Mouse (Mus musculus) neural tube, embryonic 15.5 days (tissue): ENCODE measurements around the gene Mllt3. TPM values are rescaled to one million over a fixed set of nuclear protein-coding genes. Genes with fewer than 3 reads are reported as not detected.
A peak's percentile ranks its signal among the peaks of the same experiment; 100 is the strongest.

Experiments
- ATAC-seq: fragments of 200-750 bp; cut with Nextera tagmentation; 2 replicates; pipeline ENCODE4 v1.8.0; 2017; ENCODE audit warnings: mild to moderate bottlenecking, moderate TSS enrichment, moderate library complexity; ENCODE audit not compliant: low FRiP score
- H3K27ac ChIP-seq: fragments of 300-500 bp; sonication (generic); replicated peaks from 2 replicates; pipeline ENCODE4 v1.5.1; 2015; ENCODE audit warnings: mild to moderate bottlenecking, inconsistent platforms
- H3K27me3 ChIP-seq: fragments of 300-500 bp; sonication (generic); replicated peaks from 2 replicates; pipeline ENCODE4 v1.6.1; 2015; ENCODE audit warnings: inconsistent platforms
- H3K36me3 ChIP-seq: fragments of 300-500 bp; sonication (generic); 2 replicates; pipeline ENCODE4 v1.6.1; 2015; ENCODE audit warnings: inconsistent platforms
- H3K4me1 ChIP-seq: fragments of 300-500 bp; sonication (generic); 2 replicates; pipeline ENCODE4 v1.6.1; 2015; ENCODE audit warnings: inconsistent platforms
- H3K4me2 ChIP-seq: fragments of 300-500 bp; sonication (generic); 2 replicates; pipeline ENCODE4 v1.6.1; 2015; ENCODE audit warnings: inconsistent platforms, mild to moderate bottlenecking, moderate library complexity
- H3K4me3 ChIP-seq: fragments of 300-500 bp; sonication (generic); replicated peaks from 2 replicates; pipeline ENCODE4 v1.5.1; 2015; ENCODE audit warnings: mild to moderate bottlenecking, inconsistent platforms
- H3K9ac ChIP-seq: fragments of 300-500 bp; sonication (generic); replicated peaks from 2 replicates; pipeline ENCODE4 v1.6.1; 2015; ENCODE audit warnings: mild to moderate bottlenecking, inconsistent platforms
- H3K9me3 ChIP-seq: fragments of 300-500 bp; sonication (generic); replicated peaks from 2 replicates; pipeline ENCODE4 v1.6.1; 2016; ENCODE audit warnings: inconsistent platforms
- WGBS: fragments of 180-500 bp; shearing (Covaris S2); methylation state at CpG from one replicate; pipeline ENCODE4 v1.1.7; 2015; ENCODE audit warnings: mixed read lengths; 5-methylcytosine and 5-hydroxymethylcytosine counted together
- polyA plus RNA-seq: library from polyadenylated mRNA; unstranded; fragments of >200 nt; fragmentation: Nextera tagmentation; extraction: Ambion mirVana; gene quantifications from 2 replicates; pipeline ENCODE4 v1.2.1, GENCODE M21; 2015

Mllt3 gene
- polyA plus RNA-seq, 1 experiment from 2014 or later: 69.0 TPM

- H3K4me3 ChIP-seq: peak overlapping the region; percentile 78
- H3K9me3 ChIP-seq: no peaks in the 10 kb centered on the region
- ATAC-seq: peak; percentile 75
- peaks cover 47% of the 10 kb centered on the region for H3K4me1 ChIP-seq
- H3K9ac ChIP-seq: peak overlapping the region; percentile 84
- WGBS: 2% methylated on average over 63 of the region's 100 CpGs
- peak overlapping the region; percentile 93 for H3K4me2 ChIP-seq
- peaks cover 5% of the 10 kb centered on the region for H3K27me3 ChIP-seq
- 0 out of 2 replicates have a peak, but pooled peaks cover 6% of the 10 kb centered on the region for H3K36me3 ChIP-seq
- H3K27ac ChIP-seq: peak overlapping the region; percentile 97
These were observed 739 bp downstream of the Mllt3 start for GRCm38 (mm10) chr4:88032151-88033098.

- peak overlapping the region; percentile 93 for H3K4me2 ChIP-seq
- 0 out of 2 replicates have a peak, but pooled peaks cover 6% of the 10 kb centered on the region for H3K36me3 ChIP-seq
- peaks cover 50% of the 10 kb centered on the region for H3K4me1 ChIP-seq
- H3K27me3 ChIP-seq: peaks cover 5% of the 10 kb centered on the region
- under 1% methylated on average over 78 of the region's 84 CpGs for WGBS
- ATAC-seq: peak; percentile 22; the same call in 1 of the 2 replicates
- H3K9me3 ChIP-seq: no peaks in the 10 kb centered on the region
- H3K27ac ChIP-seq: peak overlapping the region; percentile 97
- peak overlapping the region; percentile 84 for H3K9ac ChIP-seq
- H3K4me3 ChIP-seq: peak overlapping the region; percentile 78
These were observed 1.7 kb downstream of the Mllt3 start for GRCm38 (mm10) chr4:88031211-88032150.

- no peak overlapping the region for H3K4me3 ChIP-seq
- peaks cover 13% of the 10 kb centered on the region for H3K4me1 ChIP-seq
- peaks cover 5% of the 10 kb centered on the region; the same call in 1 of the 2 replicates for H3K36me3 ChIP-seq
- whole genome bisulfite sequencing: 85% methylated on average over 5 of the region's 5 CpGs
- H3K27ac ChIP-seq: no peak overlapping the region
- ATAC-seq: no peak
- no peaks in the 10 kb centered on the region for H3K27me3 ChIP-seq
- no peaks in the 10 kb centered on the region for H3K9me3 ChIP-seq
- H3K4me2 ChIP-seq: no peak overlapping the region
- no peak overlapping the region for H3K9ac ChIP-seq
These were observed 9.6 kb downstream of the Mllt3 start for GRCm38 (mm10) chr4:88023567-88023966.

- ATAC-seq: no peak
- Histone ChIP-seq H3K36me3 (peaks cover 5% of the 10 kb centered on the region; the same call in 1 of the 2 replicates), H3K9me3 (no peaks in the 10 kb centered on the region), H3K27ac (no peak overlapping the region), H3K4me1 (peaks cover 17% of the 10 kb centered on the region), H3K4me2 (no peak overlapping the region), H3K27me3 (no peaks in the 10 kb centered on the region), H3K4me3 (no peak overlapping the region), H3K9ac (no peak overlapping the region)
- 10% methylated on average over 1 of the region's 1 CpGs for WGBS
These were observed 10.5 kb downstream of the Mllt3 start for GRCm38 (mm10) chr4:88022623-88023022.

- H3K9ac ChIP-seq: no peak overlapping the region
- no peak overlapping the region for H3K4me3 ChIP-seq
- no peaks in the 10 kb centered on the region for H3K36me3 ChIP-seq
- WGBS: 52% methylated on average over 5 of the region's 5 CpGs
- H3K27me3 ChIP-seq: no peaks in the 10 kb centered on the region
- no peaks in the 10 kb centered on the region for H3K9me3 ChIP-seq
- H3K27ac ChIP-seq: no peak overlapping the region
- H3K4me2 ChIP-seq: no peak overlapping the region
- peaks cover 24% of the 10 kb centered on the region for H3K4me1 ChIP-seq
- no peak for ATAC-seq
These were observed 12.7 kb downstream of the Mllt3 start for GRCm38 (mm10) chr4:88020421-88020820.

GRCm38 (mm10) chr4:88019645-88020044, 13.5 kb downstream of the Mllt3 start:
- H3K4me2 ChIP-seq: no peak overlapping the region
- H3K27me3 ChIP-seq: no peaks in the 10 kb centered on the region
- peaks cover 32% of the 10 kb centered on the region for H3K4me1 ChIP-seq
- H3K27ac ChIP-seq: no peak overlapping the region
- ATAC-seq: no peak
- 47% methylated on average over 4 of the region's 4 CpGs for WGBS
- no peak overlapping the region for H3K4me3 ChIP-seq
- no peaks in the 10 kb centered on the region for H3K36me3 ChIP-seq
- no peak overlapping the region for H3K9ac ChIP-seq
- H3K9me3 ChIP-seq: no peaks in the 10 kb centered on the region

- no peak overlapping the region for H3K27ac ChIP-seq
- ATAC-seq: 0 out of 2 replicates have a peak, but pooled peaks have one; percentile 36
- H3K4me1 ChIP-seq: peaks cover 50% of the 10 kb centered on the region
- no peak overlapping the region for H3K4me3 ChIP-seq
- no peaks in the 10 kb centered on the region for H3K36me3 ChIP-seq
- H3K9ac ChIP-seq: no peak overlapping the region
- no peaks in the 10 kb centered on the region for H3K9me3 ChIP-seq
- H3K27me3 ChIP-seq: no peaks in the 10 kb centered on the region
- 12% methylated on average over 18 of the region's 18 CpGs for WGBS
- H3K4me2 ChIP-seq: peak overlapping the region; percentile 40
These were observed 15.5 kb downstream of the Mllt3 start for GRCm38 (mm10) chr4:88017452-88018350.

- 74% methylated on average over 5 of the region's 5 CpGs for WGBS
- Histone ChIP-seq H3K27me3 (no peaks in the 10 kb centered on the region), H3K4me1 (peaks cover 60% of the 10 kb centered on the region), H3K9me3 (no peaks in the 10 kb centered on the region), H3K4me3 (no peak overlapping the region), H3K36me3 (no peaks in the 10 kb centered on the region), H3K4me2 (no peak overlapping the region), H3K27ac (no peak overlapping the region), H3K9ac (no peak overlapping the region)
- ATAC-seq: no peak
These were observed 17.4 kb downstream of the Mllt3 start for GRCm38 (mm10) chr4:88015765-88016164.

GRCm38 (mm10) chr4:88015261-88015660, 17.9 kb downstream of the Mllt3 start:
- ATAC-seq: no peak
- Histone ChIP-seq H3K27me3 (no peaks in the 10 kb centered on the region), H3K9me3 (no peaks in the 10 kb centered on the region), H3K4me2 (no peak overlapping the region), H3K27ac (no peak overlapping the region), H3K9ac (no peak overlapping the region), H3K4me1 (peaks cover 60% of the 10 kb centered on the region), H3K4me3 (no peak overlapping the region), H3K36me3 (no peaks in the 10 kb centered on the region)
- 50% methylated on average over 7 of the region's 7 CpGs for WGBS

- no peaks in the 10 kb centered on the region for H3K27me3 ChIP-seq
- peaks cover 59% of the 10 kb centered on the region for H3K4me1 ChIP-seq
- no peaks in the 10 kb centered on the region for H3K9me3 ChIP-seq
- H3K4me2 ChIP-seq: peak overlapping the region; percentile 11
- no peak overlapping the region for H3K27ac ChIP-seq
- no peaks in the 10 kb centered on the region for H3K36me3 ChIP-seq
- H3K4me3 ChIP-seq: no peak overlapping the region
- ATAC-seq: no peak
- 14% methylated on average over 4 of the region's 4 CpGs for WGBS
- no peak overlapping the region for H3K9ac ChIP-seq
These were observed 20.4 kb downstream of the Mllt3 start for GRCm38 (mm10) chr4:88012774-88013173.
